Mouse (Mus musculus) midbrain, embryonic 12.5 days (tissue): ENCODE measurements around the gene Arhgef26. TPM values are rescaled to one million over a fixed set of nuclear protein-coding genes. Genes with fewer than 3 reads are reported as not detected.

Experiments used
- ATAC-seq: fragments of 200-750 bp; cut with Nextera tagmentation; 2 replicates; pipeline ENCODE4 v1.8.0; 2017; ENCODE audit warnings: low read depth, moderate TSS enrichment, moderate library complexity; ENCODE audit not compliant: low FRiP score
- H3K27ac ChIP-seq: fragments of 300-500 bp; sonication (generic); replicated peaks from 2 replicates; pipeline ENCODE4 v1.5.1; 2016; ENCODE audit warnings: mild to moderate bottlenecking
- H3K27me3 ChIP-seq: fragments of 300-500 bp; sonication (generic); 2 replicates; pipeline ENCODE4 v1.6.1; 2016; ENCODE audit warnings: mild to moderate bottlenecking
- H3K36me3 ChIP-seq: fragments of 300-500 bp; sonication (generic); 2 replicates; pipeline ENCODE4 v1.6.1; 2016
- H3K4me1 ChIP-seq: fragments of 300-500 bp; sonication (generic); 2 replicates; pipeline ENCODE4 v1.6.1; 2016
- H3K4me2 ChIP-seq: fragments of 300-500 bp; sonication (generic); replicated peaks from 2 replicates; pipeline ENCODE4 v1.6.1; 2016; ENCODE audit warnings: mild to moderate bottlenecking, moderate library complexity
- H3K4me3 ChIP-seq: fragments of 300-500 bp; sonication (generic); 2 replicates; pipeline ENCODE4 v1.5.1; 2016; ENCODE audit warnings: mild to moderate bottlenecking
- H3K9ac ChIP-seq: fragments of 300-500 bp; sonication (generic); replicated peaks from 2 replicates; pipeline ENCODE4 v1.6.1; 2016; ENCODE audit warnings: mild to moderate bottlenecking, moderate library complexity
- H3K9me3 ChIP-seq: fragments of 300-500 bp; sonication (generic); 2 replicates; pipeline ENCODE4 v1.6.1; 2016; ENCODE audit warnings: mild to moderate bottlenecking
- WGBS: fragments of 180-500 bp; shearing (Covaris S2); methylation state at CpG from one replicate; pipeline ENCODE4 v1.1.7; 2016; 5-methylcytosine and 5-hydroxymethylcytosine counted together
- polyA plus RNA-seq: library from polyadenylated mRNA; unstranded; fragments of >200 nt; fragmentation: Nextera tagmentation; extraction: Ambion mirVana; gene quantifications from 2 replicates; pipeline ENCODE4 v1.2.1, GENCODE M21; 2016

Arhgef26 gene
- polyA plus RNA-seq, 1 experiment from 2014 or later, result 7.9 TPM

GRCm38 (mm10) chr3:62348514-62349217 lies 10.5 kb downstream of the Arhgef26 start:
- WGBS, result 91% methylated on average over 6 of the region's 6 CpGs
- no peak overlapping the region for H3K9ac ChIP-seq
- H3K36me3 ChIP-seq, result no peaks in the 10 kb centered on the region
- no peaks in the 10 kb centered on the region for H3K27me3 ChIP-seq
- ATAC-seq, result no peak
- no peak overlapping the region for H3K4me2 ChIP-seq
- no peak overlapping the region for H3K4me3 ChIP-seq
- no peaks in the 10 kb centered on the region for H3K4me1 ChIP-seq
- H3K9me3 ChIP-seq, result no peaks in the 10 kb centered on the region
- H3K27ac ChIP-seq, result no peak overlapping the region

GRCm38 (mm10) chr3:62349218-62349897 lies 11.2 kb downstream of the Arhgef26 start:
- Histone ChIP-seq H3K9me3 (no peaks in the 10 kb centered on the region), H3K4me2 (no peak overlapping the region), H3K36me3 (no peaks in the 10 kb centered on the region), H3K27me3 (no peaks in the 10 kb centered on the region), H3K9ac (no peak overlapping the region), H3K27ac (no peak overlapping the region), H3K4me1 (no peaks in the 10 kb centered on the region), H3K4me3 (no peak overlapping the region)
- no peak for ATAC-seq
- 91% methylated on average over 11 of the region's 11 CpGs for WGBS

- H3K4me2 ChIP-seq, result no peak overlapping the region
- WGBS, result 82% methylated on average over 4 of the region's 4 CpGs
- H3K27me3 ChIP-seq, result no peaks in the 10 kb centered on the region
- no peak overlapping the region for H3K9ac ChIP-seq
- H3K4me3 ChIP-seq, result no peak overlapping the region
- no peak for ATAC-seq
- H3K27ac ChIP-seq, result no peak overlapping the region
- no peaks in the 10 kb centered on the region for H3K4me1 ChIP-seq
- no peaks in the 10 kb centered on the region for H3K9me3 ChIP-seq
- no peaks in the 10 kb centered on the region for H3K36me3 ChIP-seq
Measured at GRCm38 (mm10) chr3:62352071-62352470, 13.9 kb downstream of the Arhgef26 start.

- H3K4me3 ChIP-seq, result no peak overlapping the region
- H3K9ac ChIP-seq, result no peak overlapping the region
- no peaks in the 10 kb centered on the region for H3K27me3 ChIP-seq
- ATAC-seq, result no peak
- no peak overlapping the region for H3K4me2 ChIP-seq
- H3K4me1 ChIP-seq, result no peaks in the 10 kb centered on the region
- H3K36me3 ChIP-seq, result no peaks in the 10 kb centered on the region
- H3K27ac ChIP-seq, result no peak overlapping the region
- 88% methylated on average over 4 of the region's 4 CpGs for WGBS
- H3K9me3 ChIP-seq, result no peaks in the 10 kb centered on the region
Measured at GRCm38 (mm10) chr3:62352876-62353275, 14.7 kb downstream of the Arhgef26 start.

GRCm38 (mm10) chr3:62367882-62368281 lies 29.7 kb downstream of the Arhgef26 start:
- H3K27me3 ChIP-seq, result no peaks in the 10 kb centered on the region
- no peaks in the 10 kb centered on the region for H3K4me1 ChIP-seq
- H3K27ac ChIP-seq, result no peak overlapping the region
- 92% methylated on average over 5 of the region's 5 CpGs for WGBS
- H3K4me2 ChIP-seq, result no peak overlapping the region
- ATAC-seq, result no peak
- H3K4me3 ChIP-seq, result no peak overlapping the region
- H3K36me3 ChIP-seq, result no peaks in the 10 kb centered on the region
- H3K9ac ChIP-seq, result no peak overlapping the region
- no peaks in the 10 kb centered on the region for H3K9me3 ChIP-seq

- H3K9ac ChIP-seq, result no peak overlapping the region
- no peaks in the 10 kb centered on the region for H3K36me3 ChIP-seq
- H3K27ac ChIP-seq, result no peak overlapping the region
- 73% methylated on average over 2 of the region's 2 CpGs for WGBS
- no peaks in the 10 kb centered on the region for H3K4me1 ChIP-seq
- H3K4me3 ChIP-seq, result no peak overlapping the region
- no peak overlapping the region for H3K4me2 ChIP-seq
- ATAC-seq, result no peak
- H3K27me3 ChIP-seq, result no peaks in the 10 kb centered on the region
- H3K9me3 ChIP-seq, result no peaks in the 10 kb centered on the region
Measured at GRCm38 (mm10) chr3:62372841-62373240, 34.7 kb downstream of the Arhgef26 start.

- Histone ChIP-seq H3K27me3 (no peaks in the 10 kb centered on the region), H3K4me3 (no peak overlapping the region), H3K36me3 (no peaks in the 10 kb centered on the region), H3K4me1 (no peaks in the 10 kb centered on the region), H3K27ac (no peak overlapping the region), H3K9ac (no peak overlapping the region), H3K4me2 (no peak overlapping the region), H3K9me3 (no peaks in the 10 kb centered on the region)
- ATAC-seq, result no peak
- WGBS, result 84% methylated on average over 4 of the region's 4 CpGs
Measured at GRCm38 (mm10) chr3:62374346-62374745, 36.2 kb downstream of the Arhgef26 start.

GRCm38 (mm10) chr3:62374831-62375230 lies 36.7 kb downstream of the Arhgef26 start:
- H3K36me3 ChIP-seq, result no peaks in the 10 kb centered on the region
- 85% methylated on average over 6 of the region's 6 CpGs for WGBS
- no peak overlapping the region for H3K4me3 ChIP-seq
- no peaks in the 10 kb centered on the region for H3K9me3 ChIP-seq
- H3K4me2 ChIP-seq, result no peak overlapping the region
- H3K27me3 ChIP-seq, result no peaks in the 10 kb centered on the region
- no peak overlapping the region for H3K27ac ChIP-seq
- ATAC-seq, result no peak
- no peaks in the 10 kb centered on the region for H3K4me1 ChIP-seq
- no peak overlapping the region for H3K9ac ChIP-seq

- H3K4me3 ChIP-seq, result no peak overlapping the region
- no peak overlapping the region for H3K9ac ChIP-seq
- no peaks in the 10 kb centered on the region for H3K9me3 ChIP-seq
- H3K4me1 ChIP-seq, result no peaks in the 10 kb centered on the region
- no peaks in the 10 kb centered on the region for H3K36me3 ChIP-seq
- H3K27me3 ChIP-seq, result no peaks in the 10 kb centered on the region
- ATAC-seq, result no peak
- no peak overlapping the region for H3K27ac ChIP-seq
- 91% methylated on average over 2 of the region's 2 CpGs for WGBS
- no peak overlapping the region for H3K4me2 ChIP-seq
Measured at GRCm38 (mm10) chr3:62376719-62377118, 38.6 kb downstream of the Arhgef26 start.

GRCm38 (mm10) chr3:62379946-62380345 lies 41.8 kb downstream of the Arhgef26 start:
- WGBS, result 68% methylated on average over 5 of the region's 5 CpGs
- Histone ChIP-seq H3K9ac (no peak overlapping the region), H3K27me3 (no peaks in the 10 kb centered on the region), H3K36me3 (no peaks in the 10 kb centered on the region), H3K9me3 (no peaks in the 10 kb centered on the region), H3K27ac (no peak overlapping the region), H3K4me2 (no peak overlapping the region), H3K4me1 (no peaks in the 10 kb centered on the region), H3K4me3 (no peak overlapping the region)
- no peak for ATAC-seq

- WGBS, result 84% methylated on average over 3 of the region's 3 CpGs
- no peaks in the 10 kb centered on the region for H3K9me3 ChIP-seq
- H3K4me1 ChIP-seq, result no peaks in the 10 kb centered on the region
- H3K4me2 ChIP-seq, result no peak overlapping the region
- no peaks in the 10 kb centered on the region for H3K27me3 ChIP-seq
- H3K27ac ChIP-seq, result no peak overlapping the region
- no peak overlapping the region for H3K4me3 ChIP-seq
- no peaks in the 10 kb centered on the region for H3K36me3 ChIP-seq
- no peak for ATAC-seq
- H3K9ac ChIP-seq, result no peak overlapping the region
Measured at GRCm38 (mm10) chr3:62380420-62380819, 42.3 kb downstream of the Arhgef26 start.

- no peak for ATAC-seq
- WGBS, result 88% methylated on average over 1 of the region's 1 CpGs
Measured at GRCm38 (mm10) chr3:62382853-62383252, 44.7 kb downstream of the Arhgef26 start.

More at GRCm38 (mm10) chr3:62382853-62383252, 44.7 kb downstream of the Arhgef26 start:
- no peaks in the 10 kb centered on the region for H3K27me3 ChIP-seq
- no peak overlapping the region for H3K9ac ChIP-seq
- no peak overlapping the region for H3K4me3 ChIP-seq
- H3K4me1 ChIP-seq, result no peaks in the 10 kb centered on the region
- no peaks in the 10 kb centered on the region for H3K36me3 ChIP-seq
- H3K4me2 ChIP-seq, result no peak overlapping the region
- no peak overlapping the region for H3K27ac ChIP-seq
- H3K9me3 ChIP-seq, result no peaks in the 10 kb centered on the region
